Mouse (Mus musculus) megakaryocyte progenitor cell, adult 5-6 weeks (primary cell): ENCODE measurements at regions not wholly inside any gene's neighbourhood (a gene's known extent, or its start where the extent isn't known, plus 50 kb on each side); places are given as distances from the start of the nearest gene placed in this dataset.
"Not testable (repeated sequence)": the region's sequence is repeated elsewhere in the genome, so short reads cannot be mapped to it uniquely, and the experiment has no call there.

Experiments
- ATAC-seq: replicated peaks from 2 replicates; pipeline ENCODE4 v1.8.0; 2016; ENCODE audit warnings: mild to moderate bottlenecking, moderate TSS enrichment, inconsistent platforms; ENCODE audit not compliant: poor library complexity

DNA sequence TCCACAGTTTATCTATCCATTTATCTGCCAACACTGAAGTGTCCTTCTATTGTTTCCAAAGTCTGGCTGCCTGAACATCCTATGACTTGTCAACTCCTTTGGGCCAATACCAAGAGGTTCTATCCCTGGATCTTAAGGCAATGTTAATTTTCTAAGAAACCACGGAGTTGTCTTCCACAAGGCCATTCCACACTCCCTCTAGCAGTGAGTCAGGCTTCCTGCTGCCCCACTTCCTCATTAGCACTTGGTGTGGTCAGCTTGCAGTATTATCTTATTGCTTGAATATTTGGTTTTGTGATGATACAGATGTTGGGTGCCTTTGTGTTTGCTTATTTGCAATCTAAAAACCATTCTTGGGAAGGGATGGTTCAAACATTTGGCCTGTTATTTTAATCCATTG, 87.5 kb upstream of the Ppp2r2d start:
- ATAC-seq, result peak; percentile 68

DNA sequence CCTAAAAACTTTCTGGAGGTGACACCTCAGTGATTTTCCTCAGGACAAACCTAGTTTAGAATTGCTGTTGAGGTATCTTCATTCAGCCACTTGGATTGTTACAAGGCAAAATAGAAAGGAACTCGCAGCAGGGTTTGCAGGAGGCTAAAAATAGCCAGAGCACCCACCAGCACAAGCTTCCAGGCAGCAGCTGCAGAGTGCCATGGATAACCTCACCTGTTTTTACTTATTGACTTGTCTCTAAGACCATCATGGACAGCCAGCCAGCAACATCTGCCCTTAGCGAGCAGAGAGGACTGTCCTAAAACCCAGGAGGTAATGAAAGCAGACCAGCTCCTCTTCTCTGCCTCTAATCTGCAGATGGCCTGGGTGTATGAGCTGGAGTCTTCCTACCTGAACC, 97.4 kb upstream of the Ppp2r2d start:
- no peak for ATAC-seq

GRCm38 (mm10) chr7:138746616-138747015, 99.3 kb upstream of the Ppp2r2d start:
- ATAC-seq, result no peak

DNA sequence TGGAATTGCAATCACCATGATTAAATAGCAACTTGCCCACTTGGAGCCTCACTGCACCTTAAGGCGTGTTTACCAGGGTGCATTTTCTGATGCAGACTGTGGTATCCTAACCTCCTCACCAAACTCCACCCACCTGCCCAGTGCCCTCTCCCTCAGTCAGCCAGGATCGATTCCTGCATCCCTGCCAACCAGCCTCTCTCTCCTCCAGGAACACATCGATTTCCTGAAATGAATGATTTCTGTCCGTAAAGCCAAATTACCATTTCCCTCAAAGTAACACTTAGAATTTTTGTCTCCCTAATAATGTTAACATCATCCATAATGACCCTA, 103.4 kb upstream of the Ppp2r2d start:
- ATAC-seq, result no peak

DNA sequence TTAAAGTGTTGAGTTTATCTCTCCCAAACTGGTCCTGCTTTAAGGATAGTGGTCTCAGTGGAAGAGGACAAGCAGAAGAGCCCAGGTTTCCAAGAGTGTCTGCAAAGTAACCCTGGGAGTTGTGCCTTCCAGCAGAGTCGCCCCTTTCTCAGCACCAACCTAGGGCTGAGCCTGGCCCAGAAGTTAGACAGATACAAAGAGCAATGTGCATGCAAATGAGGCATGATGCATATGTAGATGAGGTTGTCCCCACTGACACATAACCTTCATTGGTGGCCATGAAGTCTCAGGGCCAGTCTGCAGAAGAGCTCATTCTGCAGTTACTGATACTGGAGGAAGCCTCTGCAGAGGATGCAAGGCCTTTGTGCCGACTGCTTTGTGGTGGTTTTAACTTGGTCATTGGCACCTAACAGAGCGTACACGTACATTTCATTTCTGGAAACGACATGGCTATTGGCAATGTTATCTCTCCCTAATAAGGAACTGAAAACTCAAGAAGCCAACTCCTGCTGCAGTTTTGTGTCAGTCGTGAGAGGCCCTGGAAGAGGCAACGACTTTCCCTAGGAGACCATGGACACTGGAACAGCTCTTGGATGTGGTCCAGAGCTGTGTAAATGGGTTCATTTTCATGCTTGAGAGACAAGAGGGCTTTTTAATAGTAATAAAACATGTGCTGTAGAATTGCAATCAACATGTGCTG, 103.9 kb upstream of the Ppp2r2d start:
- no peak for ATAC-seq

DNA sequence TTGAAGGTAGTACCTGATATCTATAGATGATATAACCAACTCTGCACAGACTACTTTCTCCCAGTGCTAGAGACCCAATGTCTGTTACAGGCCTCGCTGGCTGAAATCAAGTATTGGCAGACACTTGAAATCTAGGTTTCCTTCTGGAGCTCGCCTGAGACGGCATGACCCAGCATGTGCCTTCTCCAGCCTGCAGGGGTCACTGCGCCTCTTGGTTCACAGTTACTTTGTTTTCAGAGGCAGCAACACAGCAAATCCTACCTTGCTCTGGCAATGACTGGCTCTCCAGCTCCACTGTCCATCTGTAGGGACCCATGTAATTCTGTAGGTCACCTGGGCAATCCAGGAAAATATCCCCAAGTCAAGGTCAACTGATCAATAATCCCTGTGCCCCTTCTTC, 111.6 kb upstream of the Ppp2r2d start:
- ATAC-seq, result peak; percentile 74; the same call in 1 of the 2 replicates

- no peak for ATAC-seq
Observed at GRCm38 (mm10) chr7:138724829-138725228, 121.0 kb upstream of the Ppp2r2d start.

DNA sequence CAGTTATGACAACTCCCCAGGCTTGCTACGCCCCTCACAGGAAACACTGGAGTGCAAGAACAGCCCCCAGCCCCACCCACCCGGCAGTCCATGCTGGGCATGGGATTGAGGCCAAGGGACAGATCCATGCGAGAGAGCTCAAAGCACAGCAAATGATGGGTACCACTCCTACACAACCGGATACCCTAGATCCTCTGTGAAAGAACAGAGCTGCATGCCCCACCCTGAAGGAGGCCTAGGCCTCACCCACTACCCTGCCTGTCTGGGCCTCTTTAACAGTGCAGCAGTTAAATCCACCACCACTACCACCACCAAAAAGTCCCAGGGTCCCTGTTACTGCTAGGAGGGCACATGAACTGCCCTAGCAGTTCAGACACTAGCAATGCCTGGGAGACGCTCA, 126.3 kb upstream of the Ppp2r2d start:
- no peak for ATAC-seq

- no peak for ATAC-seq
Observed at GRCm38 (mm10) chr7:138719115-138719514, 126.8 kb upstream of the Ppp2r2d start.

DNA sequence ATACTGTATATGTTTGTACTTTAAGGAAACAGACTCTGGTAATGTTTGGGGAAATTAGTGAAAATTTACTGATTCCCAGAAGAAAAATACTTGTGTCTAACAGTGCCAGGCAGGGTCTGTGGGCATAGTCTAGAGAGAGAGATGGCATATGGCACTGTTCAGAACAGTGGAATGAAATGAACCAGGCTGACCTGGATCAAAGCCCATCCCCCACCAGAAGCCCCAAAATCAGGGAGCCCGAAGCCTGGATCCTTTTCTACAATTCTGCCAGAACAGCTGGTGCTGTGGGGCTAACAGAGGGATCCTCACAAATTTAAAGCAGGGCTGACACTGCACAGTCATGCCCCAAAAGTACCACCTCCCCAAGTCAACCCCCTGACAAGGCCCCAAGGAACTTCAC, 131.1 kb upstream of the Ppp2r2d start:
- ATAC-seq, result no peak

- ATAC-seq, result no peak
Observed at GRCm38 (mm10) chr7:138708373-138708772, 137.5 kb upstream of the Ppp2r2d start.

GRCm38 (mm10) chr7:138699599-138699998, 146.3 kb upstream of the Ppp2r2d start:
- ATAC-seq, result not testable (repeated sequence)

- no peak for ATAC-seq
Observed at GRCm38 (mm10) chr7:138682161-138682560, 163.7 kb upstream of the Ppp2r2d start.

- no peak for ATAC-seq
Observed at GRCm38 (mm10) chr7:138680530-138680929, 165.3 kb upstream of the Ppp2r2d start.

GRCm38 (mm10) chr7:138679575-138679974, 166.3 kb upstream of the Ppp2r2d start:
- ATAC-seq, result no peak

GRCm38 (mm10) chr7:138672959-138673358, 172.9 kb upstream of the Ppp2r2d start:
- ATAC-seq, result no peak

GRCm38 (mm10) chr7:138668337-138668736, 177.5 kb upstream of the Ppp2r2d start:
- ATAC-seq, result no peak

DNA sequence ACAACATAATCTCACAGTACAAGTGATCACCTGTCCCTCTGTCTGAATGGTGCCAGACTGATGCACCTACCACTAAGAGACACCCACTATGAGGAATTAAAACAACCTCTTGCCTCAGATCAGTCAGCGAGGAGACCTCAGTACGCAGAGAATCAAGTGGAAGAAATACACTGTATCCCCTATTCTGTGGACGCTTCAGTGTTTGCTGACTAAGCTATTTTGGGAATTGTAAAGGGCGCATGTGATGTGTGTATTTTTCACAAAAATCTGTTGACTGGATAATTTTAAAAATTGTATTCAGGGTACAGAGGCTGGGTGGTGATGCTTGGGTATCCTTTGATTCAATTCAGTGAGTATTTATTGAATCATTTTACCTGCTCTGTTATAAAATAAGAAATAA, 185.8 kb upstream of the Ppp2r2d start:
- ATAC-seq, result no peak

DNA sequence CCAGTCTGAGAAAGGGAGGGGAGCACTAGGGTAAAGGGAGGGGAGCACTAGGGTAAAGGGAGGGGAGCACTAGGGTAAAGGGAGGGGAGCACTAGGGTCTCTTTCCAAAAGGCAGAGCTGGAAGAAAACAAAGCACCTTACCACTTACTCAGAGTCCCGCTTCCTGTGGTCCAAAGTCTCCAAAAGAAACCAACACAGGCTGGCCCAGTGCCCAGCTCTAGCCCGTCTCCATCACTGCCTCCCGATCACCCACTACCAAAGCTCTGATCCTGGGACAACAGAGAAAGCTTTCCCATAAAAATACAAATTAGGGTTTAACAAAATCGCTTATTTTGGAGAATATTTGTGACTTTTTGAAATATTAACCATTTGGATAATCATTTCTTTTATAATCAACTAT, 188.4 kb upstream of the Ppp2r2d start:
- ATAC-seq, result no peak

DNA sequence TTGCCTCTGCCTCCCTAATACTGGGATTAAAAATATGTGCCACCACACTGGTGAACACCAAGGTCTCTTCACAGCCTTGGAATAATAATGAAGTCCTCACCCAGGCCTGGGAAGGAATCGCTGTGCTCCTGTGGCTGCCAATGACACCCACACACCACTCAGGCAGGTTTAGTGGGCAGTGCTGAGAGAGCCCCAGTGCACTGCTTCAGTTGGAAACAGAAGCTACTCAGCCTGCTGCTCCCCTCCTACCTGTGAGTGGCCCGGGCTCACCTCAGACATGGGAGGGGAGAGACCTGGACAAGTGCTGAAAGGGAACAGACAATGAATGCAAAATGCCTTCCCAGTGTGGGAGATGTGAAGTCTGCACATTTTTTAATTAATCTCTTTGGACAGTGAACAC, 188.8 kb upstream of the Ppp2r2d start:
- no peak for ATAC-seq

- ATAC-seq, result no peak
Observed at GRCm38 (mm10) chr7:138655940-138656339, 189.9 kb upstream of the Ppp2r2d start.

DNA sequence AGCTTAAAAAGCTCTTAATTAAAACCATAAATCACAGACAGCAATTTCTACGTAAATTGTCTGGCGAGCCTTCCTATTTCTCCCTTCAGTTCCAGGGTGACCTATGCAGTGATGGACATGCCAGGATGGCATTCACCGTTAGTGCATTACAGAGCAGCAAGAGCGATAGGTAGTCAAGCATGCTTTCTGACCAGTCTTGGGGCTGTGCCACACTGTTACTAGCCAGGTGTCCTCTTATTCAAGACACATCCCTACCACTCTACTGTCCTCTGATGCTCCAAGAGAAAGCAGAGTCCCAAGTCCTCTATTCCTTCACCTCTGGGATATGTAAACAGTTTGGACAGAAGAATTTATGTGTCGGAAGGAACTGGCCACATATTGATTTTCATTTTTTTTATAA, 194.9 kb upstream of the Ppp2r2d start:
- ATAC-seq, result no peak

- ATAC-seq, result no peak
Observed at GRCm38 (mm10) chr7:138647636-138648035, 198.2 kb upstream of the Ppp2r2d start.
